Mouse (Mus musculus) large intestine, adult 2 months (tissue): ENCODE results near the gene Nrcam. TPM values are rescaled to one million over a fixed set of nuclear protein-coding genes. Genes with fewer than 3 reads are reported as not detected.

Experiments used
- DNase-seq: peaks from one replicate; pipeline ENCODE4 v3.0.0-alpha.2; 2012; ENCODE audit warnings: low read depth, low spot score
- WGBS: fragments of 180-500 bp; shearing (Covaris S2); methylation state at CpG from one replicate; pipeline ENCODE4 v1.1.7; 2018; 5-methylcytosine and 5-hydroxymethylcytosine counted together
- polyA plus RNA-seq: library from polyadenylated mRNA; depleted of rRNA; stranded (reverse); fragments of >200 nt; gene quantifications from 2 replicates; pipeline ENCODE4 v1.2.3, GENCODE M21; 2012; rRNA removed

Gene Nrcam
- polyA plus RNA-seq, 1 experiment, result 0.09 TPM

GRCm38 (mm10) chr12:44554808-44555207 is 226.1 kb downstream of the Nrcam start:
- WGBS, result 87% methylated on average over 1 of the region's 1 CpGs
- no peak for DNase-seq

- DNase-seq, result no peak
These were observed 231.3 kb downstream of the Nrcam start for GRCm38 (mm10) chr12:44560002-44560401.

- 85% methylated on average over 7 of the region's 7 CpGs for WGBS
- DNase-seq, result no peak
These were observed 241.4 kb downstream of the Nrcam start for GRCm38 (mm10) chr12:44570070-44570469.

- no peak for DNase-seq
- 9% methylated on average over 3 of the region's 3 CpGs for WGBS
These were observed 244.0 kb downstream of the Nrcam start for GRCm38 (mm10) chr12:44572664-44573063.

- 92% methylated on average over 3 of the region's 3 CpGs for WGBS
- no peak for DNase-seq
These were observed 245.5 kb downstream of the Nrcam start for GRCm38 (mm10) chr12:44574167-44574566.

- 38% methylated on average over 16 of the region's 16 CpGs for whole genome bisulfite sequencing
- DNase-seq, result peak; percentile 13
These were observed 272.9 kb downstream of the Nrcam start for GRCm38 (mm10) chr12:44601410-44602149.

- WGBS, result 55% methylated on average over 11 of the region's 11 CpGs
- DNase-seq, result no peak
These were observed 273.7 kb downstream of the Nrcam start for GRCm38 (mm10) chr12:44602269-44602957.

- DNase-seq, result no peak
- 77% methylated on average over 5 of the region's 5 CpGs for WGBS
These were observed 274.3 kb downstream of the Nrcam start for GRCm38 (mm10) chr12:44602958-44603331.

- WGBS, result 68% methylated on average over 2 of the region's 2 CpGs
- DNase-seq, result no peak
These were observed 288.3 kb downstream of the Nrcam start for GRCm38 (mm10) chr12:44617001-44617421.

GRCm38 (mm10) chr12:44617488-44617887 is 288.8 kb downstream of the Nrcam start:
- WGBS, result 22% methylated on average over 1 of the region's 1 CpGs
- DNase-seq, result no peak

GRCm38 (mm10) chr12:44639341-44639921 is 310.7 kb downstream of the Nrcam start:
- DNase-seq, result no peak

- no peak for DNase-seq
- 27% methylated on average over 1 of the region's 1 CpGs for WGBS
These were observed 311.9 kb downstream of the Nrcam start for GRCm38 (mm10) chr12:44640579-44640978.

Other genes with a start within 250 kb of the Nrcam start
- gene Dnajb9, start 118.6 kb upstream of the Nrcam start, polyA plus RNA-seq, result 4.6 and 4.7 TPM in 2 replicates
- gene Pnpla8, start 107.5 kb upstream of the Nrcam start, polyA plus RNA-seq, result 8.0 and 10.3 TPM in 2 replicates